In genomic region chr5:24686176-24686575, GRCm38 (mm10) we compare ENCODE assay signal across 8 mouse cellular contexts. TPM values are rescaled to one million over a fixed set of nuclear protein-coding genes. Genes with fewer than 3 reads are reported as not detected.
DNase-seq lines count a peak whose midpoint lies in the region; ATAC-seq and TF ChIP-seq lines count a peak whose summit lies in the region.

No protein-coding gene starts in this region.

- no peak for DNase-seq in kidney, postnatal 4 days
- DNase-seq in G1E (ENCODE audit: low spot score): no peak
- DNase-seq in limb, embryonic 10.5 days (ENCODE audit: low spot score): no peak
- DNase-seq in natural killer cell, adult 2 months (ENCODE audit: low spot score in 2 of 2): peak; percentile 71 to 78
- DNase-seq in left cerebral cortex, postnatal 36 days (ENCODE audit: low spot score in 2 of 2): no peak
- no peak for DNase-seq in gastrocnemius, postnatal 36 days

- TF ChIP-seq CTCF in G1E (IDR thresholded peaks at IDR 0.05; ENCODE audit: low read depth, low read length): no peak

- intact Hi-C loops in left cerebral cortex, postnatal 36 days (cut with DNase I): loop anchor here (5.0 kb wide), 1 partner anchor 221 kb away; no protein-coding TSS in a partner anchor
- intact Hi-C loops in gastrocnemius, postnatal 36 days (cut with DNase I): no loop called here

- peak overlapping the region; percentile 98 for H3K4me3 ChIP-seq in kidney, embryonic 15.5 days (replicated peaks)
- H3K4me3 ChIP-seq in G1E (ENCODE audit: low read depth, low read length): peak overlapping the region; percentile 94
- peak overlapping the region; percentile 95 for H3K4me3 ChIP-seq in limb, embryonic 10.5 days

- H3K36me3 ChIP-seq in kidney, embryonic 15.5 days: peaks cover 29% of the 10 kb centered on the region
- peaks cover 27% of the 10 kb centered on the region for H3K36me3 ChIP-seq in G1E (replicated peaks)
- H3K36me3 ChIP-seq in limb, embryonic 10.5 days: peaks cover 23% of the 10 kb centered on the region

- peak overlapping the region; percentile 73 for H3K4me2 ChIP-seq in kidney, embryonic 15.5 days

- no peaks in the 10 kb centered on the region for H3K27me3 ChIP-seq in kidney, embryonic 15.5 days
- H3K27me3 ChIP-seq in G1E (ENCODE audit: insufficient read depth, low read length): no peaks in the 10 kb centered on the region
- no peaks in the 10 kb centered on the region for H3K27me3 ChIP-seq in limb, embryonic 10.5 days (ENCODE audit: low read depth, poor library complexity, severe bottlenecking)

- H3K27ac ChIP-seq in kidney, embryonic 15.5 days: peak overlapping the region; percentile 99
- peak overlapping the region; percentile 93 for H3K27ac ChIP-seq in limb, embryonic 10.5 days

- H3K4me1 ChIP-seq in kidney, embryonic 15.5 days: peaks cover 17% of the 10 kb centered on the region
- peaks cover 24% of the 10 kb centered on the region for H3K4me1 ChIP-seq in G1E (ENCODE audit: insufficient read depth, low read depth, low read length)
- H3K4me1 ChIP-seq in limb, embryonic 10.5 days: peaks cover 11% of the 10 kb centered on the region

- WGBS in kidney, embryonic 15.5 days: under 1% methylated on average over 15 of the region's 15 CpGs
- 2% methylated on average over 15 of the region's 15 CpGs for WGBS in limb, embryonic 10.5 days

- H3K9ac ChIP-seq in kidney, embryonic 15.5 days: peak overlapping the region; percentile 85

- peak; percentile 1; the same call in 1 of the 2 replicates for ATAC-seq in kidney, embryonic 15.5 days (replicated peaks; ENCODE audit: low FRiP score)
- no peak for ATAC-seq in G1E (ENCODE audit: extremely low read depth, insufficient number of reproducible peaks, low FRiP score, poor library complexity, severe bottlenecking)
- 0 out of 2 replicates have a peak, but pooled peaks have one; percentile 35 for ATAC-seq in erythroid progenitor cell, adult 5-6 weeks (replicated peaks; ENCODE audit: low FRiP score, poor library complexity, severe bottlenecking)

- no peaks in the 10 kb centered on the region for H3K9me3 ChIP-seq in kidney, embryonic 15.5 days (replicated peaks)
- no peaks in the 10 kb centered on the region for H3K9me3 ChIP-seq in G1E (replicated peaks)
- H3K9me3 ChIP-seq in limb, embryonic 10.5 days (replicated peaks): no peaks in the 10 kb centered on the region

RNA-seq across cellular contexts. Expression of gene Nub1, which starts 0.8 kb away (rescaled TPM):
- 40.3 and 41.2 TPM in 2 replicates for polyA plus RNA-seq in kidney, embryonic 15.5 days (2015; fragmentation: Nextera tagmentation; extraction: Ambion mirVana)
- total RNA-seq in G1E (2014; fragmentation: Nextera tagmentation) (40.8 and 44.7 TPM in 2 replicates), G1E (2017) (56.3 and 58.6 TPM in 2 replicates)
- polyA plus RNA-seq in G1E (2012): 25.8 and 28.8 TPM in 2 replicates
- total RNA-seq in erythroid progenitor cell, adult 5-6 weeks (2015; ENCODE audit: low replicate concordance): 25.2 and 25.6 TPM in 2 replicates
- 24.0 and 29.8 TPM in 2 replicates for total RNA-seq in erythroid progenitor cell, adult 5-6 weeks (2017; ENCODE audit: low replicate concordance)
- polyA plus RNA-seq in limb, embryonic 10.5 days (2016; fragmentation: Nextera tagmentation; extraction: Ambion mirVana): 23.7 and 26.9 TPM in 2 replicates
- 10 to 100 TPM; 73.5 to 77.9 TPM for total RNA-seq in left cerebral cortex, postnatal 36 days (2021)
- total RNA-seq in gastrocnemius, postnatal 36 days (2021): 10 to 100 TPM; 23.1 to 29.0 TPM

RNA-seq across cellular contexts. Expression of gene Wdr86, which starts 44.4 kb away (rescaled TPM):
- polyA plus RNA-seq in kidney, embryonic 15.5 days (2015; fragmentation: Nextera tagmentation; extraction: Ambion mirVana): 28.4 and 32.4 TPM in 2 replicates
- total RNA-seq in G1E (2014; fragmentation: Nextera tagmentation) (not detected in 2 replicates), G1E (2017) (under 0.01 and 0.44 TPM in 2 replicates)
- polyA plus RNA-seq in G1E (2012): not detected in 2 replicates
- total RNA-seq in erythroid progenitor cell, adult 5-6 weeks (2015; ENCODE audit: low replicate concordance): not detected in 2 replicates
- total RNA-seq in erythroid progenitor cell, adult 5-6 weeks (2017; ENCODE audit: low replicate concordance): 5.4 TPM in 1 of 2 replicates, not detected in the other
- 28.7 and 41.7 TPM in 2 replicates for polyA plus RNA-seq in limb, embryonic 10.5 days (2016; fragmentation: Nextera tagmentation; extraction: Ambion mirVana)
- total RNA-seq in left cerebral cortex, postnatal 36 days (2021): under 1 TPM; 0.42 to 0.93 TPM
- not detected for total RNA-seq in gastrocnemius, postnatal 36 days (2021)

Comparison
In these comparisons a context has a peak if more than half of its experiments do, and no peak if none do; other contexts are left out.
1. DNase-seq: peak in natural killer cell, adult 2 months (2 of 2); none in kidney, postnatal 4 days (0 of 2), G1E (single experiment), limb, embryonic 10.5 days (single experiment), left cerebral cortex, postnatal 36 days (0 of 2) and gastrocnemius, postnatal 36 days (0 of 2).
2. Peak in every context shown above with its lines, with median percentiles within 50 percentile points of each other: H3K4me3 ChIP-seq.